Mouse (Mus musculus): ENCODE results near the gene Snx29.

The Snx29 gene

GRCm38 (mm10) chr16:11694386-11694785, 371.7 kb downstream of the Snx29 start:
- DNase-seq: no peak

DNA sequence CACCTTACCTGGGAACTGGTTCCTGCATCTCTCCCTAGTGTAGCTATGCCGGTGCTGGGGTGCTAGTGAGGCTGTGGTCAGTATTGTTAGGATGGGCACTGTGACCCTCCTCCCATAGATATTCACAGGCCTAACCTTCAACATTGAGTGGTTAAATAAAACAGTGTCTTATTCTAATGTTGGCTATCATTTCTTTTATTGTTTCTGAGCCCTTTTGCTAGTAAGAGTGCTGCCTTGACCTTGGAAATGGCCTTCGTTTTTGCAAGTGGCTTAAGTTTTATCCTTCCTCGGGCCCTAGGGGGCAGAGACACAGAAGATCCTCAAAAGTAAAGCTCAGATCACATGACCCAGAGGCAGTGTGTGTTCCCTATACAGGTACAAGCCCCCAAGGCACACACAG, 374.1 kb downstream of the Snx29 start:
- no peak for DNase-seq

- peak; percentile 36 for DNase-seq
Measured at GRCm38 (mm10) chr16:11697710-11698357, 375.1 kb downstream of the Snx29 start.

DNA sequence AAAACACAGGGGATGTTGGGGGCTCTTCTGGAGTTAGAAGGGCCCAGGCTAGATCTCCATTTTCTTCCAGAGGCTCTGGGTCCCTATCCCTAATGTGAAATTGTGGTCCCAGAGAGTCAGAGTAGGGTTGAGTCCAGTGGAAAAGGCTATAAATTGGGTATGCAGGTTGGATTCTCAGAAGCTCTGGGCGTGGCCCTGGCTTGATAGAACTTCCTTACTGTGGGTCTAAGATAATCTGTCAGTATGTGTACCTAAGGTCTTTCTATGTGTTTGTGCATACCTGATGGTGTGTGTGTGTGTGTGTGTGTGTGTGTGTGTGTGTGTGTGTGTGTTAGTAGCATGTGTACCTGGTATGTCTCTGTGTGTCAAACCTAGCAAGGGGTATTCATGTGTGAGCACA, 378.9 kb downstream of the Snx29 start:
- no peak for DNase-seq

DNA sequence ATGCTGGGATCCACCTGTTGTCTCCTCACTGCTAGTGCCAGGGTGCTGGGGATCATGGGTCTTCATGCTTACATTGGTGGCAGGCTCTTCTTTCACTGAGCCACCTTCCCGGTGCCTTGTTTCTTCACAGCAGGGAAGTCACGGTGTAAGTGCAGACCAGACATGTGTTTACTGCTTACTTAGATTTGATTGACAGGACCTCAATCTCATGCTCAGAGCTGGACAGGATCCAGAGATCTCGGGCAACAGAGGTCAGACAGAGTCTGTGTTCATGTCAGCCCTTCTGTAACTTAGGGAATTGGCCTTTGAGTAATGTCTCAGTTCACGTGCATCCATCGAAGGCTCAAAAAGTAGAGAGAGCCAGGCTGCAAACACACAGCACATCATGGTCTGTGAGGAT, 381.4 kb downstream of the Snx29 start:
- no peak for DNase-seq

GRCm38 (mm10) chr16:11705456-11705855, 382.7 kb downstream of the Snx29 start:
- peak; percentile 60 for DNase-seq

DNA sequence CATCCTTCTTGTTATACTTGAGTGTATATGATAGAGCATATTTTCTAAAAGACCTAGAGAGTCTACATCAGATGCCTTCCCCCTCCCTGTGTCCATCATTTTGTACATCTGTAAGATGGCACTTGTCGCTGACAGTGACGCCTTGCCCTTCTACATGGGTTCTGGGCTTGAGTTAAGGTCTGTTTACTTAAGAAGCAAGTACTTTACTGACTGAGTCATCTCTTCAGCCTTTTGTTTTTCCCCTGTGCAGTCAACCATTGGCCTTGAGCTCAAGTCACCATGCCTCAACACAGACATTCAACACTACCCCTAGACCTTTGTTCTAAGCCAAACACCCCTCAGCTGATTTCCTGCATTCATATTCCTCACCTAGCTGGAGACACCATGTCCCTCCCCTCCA, 385.4 kb downstream of the Snx29 start:
- no peak for DNase-seq

GRCm38 (mm10) chr16:11709382-11709781, 386.7 kb downstream of the Snx29 start:
- DNase-seq: no peak

- no peak for DNase-seq
Measured at GRCm38 (mm10) chr16:11709999-11710667, 387.4 kb downstream of the Snx29 start.

GRCm38 (mm10) chr16:11713265-11713865, 390.7 kb downstream of the Snx29 start:
- DNase-seq: no peak

- DNase-seq: no peak
Measured at GRCm38 (mm10) chr16:11716932-11717331, 394.2 kb downstream of the Snx29 start.

GRCm38 (mm10) chr16:11725901-11726300, 403.2 kb downstream of the Snx29 start:
- DNase-seq: no peak

GRCm38 (mm10) chr16:11727331-11727730, 404.6 kb downstream of the Snx29 start:
- DNase-seq: no peak

DNA sequence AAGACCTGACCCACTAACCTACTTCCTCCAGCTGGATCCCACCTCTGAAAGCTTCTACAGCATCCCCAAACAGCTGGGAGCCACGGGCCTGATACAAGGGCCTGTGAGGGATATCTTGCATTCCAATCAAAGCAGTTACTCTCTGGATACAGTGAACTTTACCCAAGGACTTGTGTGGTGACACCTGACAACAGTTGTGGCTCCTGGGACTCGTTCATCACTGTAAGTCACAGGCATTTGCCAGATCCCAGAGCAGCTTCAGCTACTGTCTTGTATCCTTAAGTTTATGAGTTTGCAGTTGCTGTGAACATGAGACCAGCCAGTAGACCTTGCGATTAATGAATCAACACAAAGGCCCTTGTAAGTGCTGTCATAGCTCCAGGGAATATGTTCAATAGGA, 405.4 kb downstream of the Snx29 start:
- DNase-seq: no peak

GRCm38 (mm10) chr16:11728627-11729026, 405.9 kb downstream of the Snx29 start:
- DNase-seq: no peak

- DNase-seq: no peak
Measured at GRCm38 (mm10) chr16:11729111-11729510, 406.4 kb downstream of the Snx29 start.

GRCm38 (mm10) chr16:11729815-11730214, 407.1 kb downstream of the Snx29 start:
- no peak for DNase-seq

DNA sequence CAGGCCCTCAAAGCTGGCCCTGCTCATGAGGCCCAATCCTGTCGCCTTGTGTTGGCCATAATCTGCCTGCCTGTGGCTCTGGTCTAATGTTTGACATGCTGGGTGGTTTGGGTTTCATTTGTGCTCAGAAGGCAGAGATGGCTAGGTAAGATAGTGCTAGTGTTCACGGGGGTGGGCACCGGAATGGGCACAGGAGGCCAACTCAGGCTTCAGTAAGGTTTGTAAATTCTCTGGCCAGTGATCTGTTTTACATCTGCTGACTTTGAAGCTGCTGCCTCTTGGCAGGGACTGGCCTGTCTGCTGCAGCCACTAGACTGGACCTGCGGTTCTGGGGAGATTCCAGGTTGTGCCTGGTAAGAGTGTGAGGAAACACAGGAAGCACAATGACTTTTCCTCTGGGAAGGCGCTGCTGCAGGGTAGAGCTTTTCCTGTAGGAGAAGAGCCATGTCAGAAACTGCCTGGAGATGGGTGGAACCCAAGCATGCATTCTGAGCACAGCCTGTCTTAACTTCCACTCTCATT, 408.4 kb downstream of the Snx29 start:
- no peak for DNase-seq

GRCm38 (mm10) chr16:11738341-11738740, 415.6 kb downstream of the Snx29 start:
- no peak for DNase-seq

DNA sequence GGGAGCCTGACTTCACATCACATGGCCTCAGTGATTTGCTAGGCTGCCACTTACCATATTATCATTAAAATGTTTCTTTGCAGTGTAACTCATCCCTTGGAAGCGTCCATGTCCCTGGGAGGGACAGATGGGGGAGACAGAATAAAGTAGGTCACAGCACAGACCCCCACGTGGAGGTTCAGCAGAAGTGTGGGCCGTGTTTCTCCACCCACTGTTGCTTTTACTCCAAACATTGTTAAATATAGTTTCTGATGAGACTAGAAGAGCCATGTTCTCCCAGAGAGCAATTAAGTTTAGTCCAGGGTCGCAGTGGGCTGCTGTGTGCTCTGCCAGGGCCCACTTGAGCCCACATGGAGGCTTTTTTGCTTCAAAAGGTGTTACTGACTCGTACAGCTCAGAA, 419.2 kb downstream of the Snx29 start:
- no peak for DNase-seq

GRCm38 (mm10) chr16:11742351-11742750, 419.6 kb downstream of the Snx29 start:
- no peak for DNase-seq

GRCm38 (mm10) chr16:11743013-11743412, 420.3 kb downstream of the Snx29 start:
- DNase-seq: no peak

GRCm38 (mm10) chr16:11743724-11744123, 421.0 kb downstream of the Snx29 start:
- no peak for DNase-seq

GRCm38 (mm10) chr16:11746036-11746435, 423.3 kb downstream of the Snx29 start:
- DNase-seq: no peak
